Mouse (Mus musculus): ENCODE measurements at regions not wholly inside any gene's neighbourhood (a gene's known extent, or its start where the extent isn't known, plus 50 kb on each side); places are given as distances from the start of the nearest gene placed in this dataset.

- H3K9ac ChIP-seq = no peak overlapping the region
- no peaks in the 10 kb centered on the region for H3K36me3 ChIP-seq
- no peak overlapping the region for H3K4me3 ChIP-seq
- no peaks in the 10 kb centered on the region for H3K27me3 ChIP-seq
- no peak overlapping the region for H3K27ac ChIP-seq
- no peak for ATAC-seq (ENCODE audit: low FRiP score)
- no peak overlapping the region for H3K4me2 ChIP-seq (replicated peaks)
- WGBS = 79% methylated on average over 8 of the region's 8 CpGs
- peaks cover 5% of the 10 kb centered on the region for H3K4me1 ChIP-seq
- H3K9me3 ChIP-seq (replicated peaks) = no peaks in the 10 kb centered on the region
Observed at GRCm38 (mm10) chr13:48031491-48031890, 229.5 kb upstream of the Id4 start.

DNA sequence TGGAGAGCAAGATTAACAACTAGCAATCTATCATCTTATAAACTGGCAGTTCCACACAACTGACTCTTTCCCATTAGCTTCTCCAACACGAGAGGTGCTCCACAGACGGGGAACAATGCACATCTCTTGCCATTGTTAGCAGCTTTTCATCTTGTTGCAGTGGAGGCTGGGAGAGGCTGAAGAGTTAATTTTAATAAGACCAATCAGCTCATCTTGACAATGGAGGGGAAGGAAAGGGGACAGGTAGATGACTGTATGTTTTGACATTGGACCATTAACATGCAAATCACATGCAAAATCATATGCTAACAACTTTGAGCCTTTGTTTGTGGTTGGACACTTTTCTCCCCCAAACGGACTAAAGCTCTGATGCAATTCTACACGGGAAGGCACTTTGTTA, 218.9 kb upstream of the Id4 start:
- 40% methylated on average over 4 of the region's 4 CpGs for WGBS
- ATAC-seq (ENCODE audit: low FRiP score) = no peak
- peak overlapping the region; percentile 45; the same call in 1 of the 2 replicates for H3K27ac ChIP-seq

DNA sequence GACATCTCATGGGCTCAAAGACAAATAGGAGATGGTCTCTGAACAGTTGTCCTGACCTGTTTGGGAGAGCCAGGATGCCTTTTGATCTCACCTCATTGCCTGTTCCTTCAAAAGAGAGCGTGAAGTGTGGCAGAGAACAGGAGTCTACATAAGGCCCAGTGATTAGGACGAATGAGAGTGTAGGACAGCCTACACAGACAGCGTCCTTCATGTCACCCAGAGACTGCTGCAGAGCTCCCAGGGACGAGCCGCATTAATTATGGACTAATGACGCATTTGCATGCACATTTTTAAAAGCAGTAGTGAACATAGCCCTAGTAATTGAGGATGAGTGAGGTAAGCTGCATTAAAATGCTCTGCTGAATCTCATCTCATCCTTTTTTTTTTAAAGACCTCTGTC, 218.5 kb upstream of the Id4 start:
- 60% methylated on average over 6 of the region's 6 CpGs for WGBS
- Histone ChIP-seq H3K36me3 (no peaks in the 10 kb centered on the region), H3K9ac (no peak overlapping the region), H3K9me3 (replicated peaks) (no peaks in the 10 kb centered on the region), H3K4me3 (no peak overlapping the region), H3K4me1 (peaks cover 9% of the 10 kb centered on the region), H3K4me2 (replicated peaks) (no peak overlapping the region), H3K27ac (peak overlapping the region; percentile 45; the same call in 1 of the 2 replicates), H3K27me3 (no peaks in the 10 kb centered on the region)
- ATAC-seq (ENCODE audit: low FRiP score) = no peak

More for the DNA sequence above, 218.9 kb upstream of the Id4 start:
- Histone ChIP-seq H3K36me3 (no peaks in the 10 kb centered on the region), H3K4me1 (peaks cover 9% of the 10 kb centered on the region), H3K4me3 (no peak overlapping the region), H3K27me3 (no peaks in the 10 kb centered on the region), H3K4me2 (replicated peaks) (no peak overlapping the region), H3K9me3 (replicated peaks) (no peaks in the 10 kb centered on the region), H3K9ac (no peak overlapping the region)

GRCm38 (mm10) chr13:48046201-48046750, 214.8 kb upstream of the Id4 start:
- H3K9me3 ChIP-seq (replicated peaks) = no peaks in the 10 kb centered on the region

GRCm38 (mm10) chr13:48049796-48050195, 211.2 kb upstream of the Id4 start:
- H3K9ac ChIP-seq = no peak overlapping the region
- H3K27me3 ChIP-seq = no peaks in the 10 kb centered on the region
- 93% methylated on average over 6 of the region's 6 CpGs for WGBS
- H3K4me1 ChIP-seq = no peaks in the 10 kb centered on the region
- no peak overlapping the region for H3K27ac ChIP-seq
- H3K9me3 ChIP-seq (replicated peaks) = no peaks in the 10 kb centered on the region
- ATAC-seq (ENCODE audit: low FRiP score) = no peak
- H3K4me2 ChIP-seq (replicated peaks) = no peak overlapping the region
- H3K36me3 ChIP-seq = no peaks in the 10 kb centered on the region
- no peak overlapping the region for H3K4me3 ChIP-seq

More at GRCm38 (mm10) chr13:48046201-48046750, 214.8 kb upstream of the Id4 start:
- no peak overlapping the region for H3K27ac ChIP-seq
- no peaks in the 10 kb centered on the region for H3K27me3 ChIP-seq
- H3K4me3 ChIP-seq = no peak overlapping the region
- no peaks in the 10 kb centered on the region for H3K36me3 ChIP-seq
- WGBS = 63% methylated on average over 25 of the region's 25 CpGs
- no peak for ATAC-seq (ENCODE audit: low FRiP score)
- peaks cover 9% of the 10 kb centered on the region for H3K4me1 ChIP-seq
- H3K4me2 ChIP-seq (replicated peaks) = no peak overlapping the region
- H3K9ac ChIP-seq = no peak overlapping the region

DNA sequence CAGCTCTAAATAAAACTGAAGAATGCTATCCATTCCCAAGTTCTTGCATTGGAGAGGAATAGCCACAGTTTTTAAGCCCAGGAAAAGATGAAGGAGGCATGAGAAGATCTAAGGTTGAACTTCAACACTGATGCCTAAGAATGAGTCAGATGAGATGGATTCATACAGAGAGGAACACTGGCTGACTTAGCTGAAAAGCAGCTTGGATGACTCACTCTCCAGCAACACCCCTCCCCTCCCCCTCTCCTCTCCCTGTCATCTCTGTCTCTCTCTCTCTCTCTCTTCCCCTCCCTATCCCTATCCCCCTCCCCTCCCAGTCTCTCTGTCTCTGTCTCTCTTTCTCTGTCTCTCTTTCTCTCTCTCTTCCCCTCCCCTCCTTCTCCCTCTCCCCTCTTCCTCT, 186.4 kb upstream of the Id4 start:
- Histone ChIP-seq H3K9me3 (replicated peaks) (no peaks in the 10 kb centered on the region), H3K4me2 (replicated peaks) (no peak overlapping the region), H3K36me3 (no peaks in the 10 kb centered on the region), H3K4me1 (no peaks in the 10 kb centered on the region), H3K27ac (no peak overlapping the region), H3K4me3 (no peak overlapping the region), H3K9ac (no peak overlapping the region), H3K27me3 (no peaks in the 10 kb centered on the region)
- no peak for ATAC-seq (ENCODE audit: low FRiP score)

- no peak overlapping the region for H3K9ac ChIP-seq
- H3K27me3 ChIP-seq = no peaks in the 10 kb centered on the region
- H3K4me3 ChIP-seq = no peak overlapping the region
- 85% methylated on average over 5 of the region's 5 CpGs for whole genome bisulfite sequencing
- no peak overlapping the region for H3K27ac ChIP-seq
- no peaks in the 10 kb centered on the region for H3K9me3 ChIP-seq (replicated peaks)
- ATAC-seq (ENCODE audit: low FRiP score) = no peak
- H3K4me1 ChIP-seq = no peaks in the 10 kb centered on the region
- no peaks in the 10 kb centered on the region for H3K36me3 ChIP-seq
- H3K4me2 ChIP-seq (replicated peaks) = no peak overlapping the region
Observed at GRCm38 (mm10) chr13:48075315-48075714, 185.7 kb upstream of the Id4 start.

DNA sequence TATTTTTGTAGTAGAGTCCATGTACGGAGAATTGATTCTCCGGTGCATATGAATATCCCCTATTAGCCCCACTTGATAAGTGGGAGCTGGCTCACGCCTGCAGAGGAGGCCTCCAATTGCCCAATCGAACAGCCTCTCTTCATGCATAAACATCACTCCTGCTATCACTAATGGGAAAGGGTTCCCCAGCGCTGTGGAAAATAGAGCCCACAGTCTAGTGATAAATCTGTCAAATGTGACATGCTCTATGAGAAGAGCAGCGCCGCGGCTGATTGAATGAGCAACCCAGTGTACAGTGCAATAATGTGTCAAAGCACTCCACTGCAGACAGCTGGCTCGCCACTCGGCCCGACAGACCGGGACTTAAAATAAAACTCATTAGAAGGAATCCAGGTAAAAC, 182.8 kb upstream of the Id4 start:
- WGBS = 40% methylated on average over 12 of the region's 12 CpGs
- Histone ChIP-seq H3K9me3 (replicated peaks) (no peaks in the 10 kb centered on the region), H3K36me3 (no peaks in the 10 kb centered on the region), H3K4me1 (no peaks in the 10 kb centered on the region), H3K27me3 (no peaks in the 10 kb centered on the region), H3K4me2 (replicated peaks) (peak overlapping the region; percentile 19), H3K4me3 (no peak overlapping the region), H3K27ac (peak overlapping the region; percentile 66), H3K9ac (no peak overlapping the region)
- peak; percentile 91 for ATAC-seq (ENCODE audit: low FRiP score)

DNA sequence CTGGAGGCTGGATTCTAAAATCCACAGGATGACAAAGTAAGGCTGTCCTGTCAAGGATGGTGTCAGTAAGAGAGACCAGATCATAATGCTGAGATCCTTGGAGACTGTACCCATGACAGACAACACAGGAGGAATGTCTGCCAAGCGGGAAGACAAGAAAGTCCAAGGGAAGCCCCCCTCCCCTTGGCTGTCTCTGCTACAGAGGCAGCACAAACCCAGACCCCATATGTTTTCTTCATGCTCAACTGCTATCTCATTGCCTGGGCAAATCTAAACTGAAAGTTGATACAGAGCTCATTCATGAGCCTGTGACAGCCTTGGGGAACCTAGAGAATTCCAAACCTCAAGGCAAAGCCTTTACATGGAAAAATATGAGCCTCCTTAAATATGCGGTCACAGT, 177.7 kb upstream of the Id4 start:
- no peaks in the 10 kb centered on the region for H3K36me3 ChIP-seq
- no peak overlapping the region for H3K9ac ChIP-seq
- no peak overlapping the region for H3K4me2 ChIP-seq (replicated peaks)
- ATAC-seq (ENCODE audit: low FRiP score) = no peak
- 71% methylated on average over 2 of the region's 2 CpGs for WGBS
- H3K27ac ChIP-seq = no peak overlapping the region
- H3K4me3 ChIP-seq = no peak overlapping the region
- H3K27me3 ChIP-seq = no peaks in the 10 kb centered on the region
- H3K9me3 ChIP-seq (replicated peaks) = no peaks in the 10 kb centered on the region
- no peaks in the 10 kb centered on the region for H3K4me1 ChIP-seq

DNA sequence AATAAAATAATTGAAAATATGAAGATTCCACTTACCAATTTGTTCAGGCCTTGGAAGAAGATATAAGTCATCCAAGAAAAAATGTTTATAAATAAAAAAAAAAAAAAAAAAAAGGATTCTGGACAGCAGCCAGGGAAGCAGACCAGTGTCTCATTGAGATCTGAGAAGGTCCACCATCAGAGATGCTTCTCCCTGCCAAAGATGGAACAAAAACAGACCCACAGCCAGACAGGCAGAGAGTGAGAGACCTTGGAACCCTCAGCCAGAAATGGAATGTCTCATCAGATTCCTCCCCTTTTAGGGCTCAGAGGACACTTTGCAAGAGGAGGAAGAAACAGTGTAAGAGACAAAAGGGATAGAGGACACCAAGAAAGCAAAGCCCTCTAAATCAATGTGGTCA, 177.2 kb upstream of the Id4 start:
- no peak overlapping the region for H3K4me2 ChIP-seq (replicated peaks)
- no peak overlapping the region for H3K9ac ChIP-seq
- H3K27me3 ChIP-seq = no peaks in the 10 kb centered on the region
- no peak for ATAC-seq (ENCODE audit: low FRiP score)
- no peak overlapping the region for H3K27ac ChIP-seq
- H3K36me3 ChIP-seq = no peaks in the 10 kb centered on the region
- H3K4me1 ChIP-seq = no peaks in the 10 kb centered on the region
- no peaks in the 10 kb centered on the region for H3K9me3 ChIP-seq (replicated peaks)
- no peak overlapping the region for H3K4me3 ChIP-seq

DNA sequence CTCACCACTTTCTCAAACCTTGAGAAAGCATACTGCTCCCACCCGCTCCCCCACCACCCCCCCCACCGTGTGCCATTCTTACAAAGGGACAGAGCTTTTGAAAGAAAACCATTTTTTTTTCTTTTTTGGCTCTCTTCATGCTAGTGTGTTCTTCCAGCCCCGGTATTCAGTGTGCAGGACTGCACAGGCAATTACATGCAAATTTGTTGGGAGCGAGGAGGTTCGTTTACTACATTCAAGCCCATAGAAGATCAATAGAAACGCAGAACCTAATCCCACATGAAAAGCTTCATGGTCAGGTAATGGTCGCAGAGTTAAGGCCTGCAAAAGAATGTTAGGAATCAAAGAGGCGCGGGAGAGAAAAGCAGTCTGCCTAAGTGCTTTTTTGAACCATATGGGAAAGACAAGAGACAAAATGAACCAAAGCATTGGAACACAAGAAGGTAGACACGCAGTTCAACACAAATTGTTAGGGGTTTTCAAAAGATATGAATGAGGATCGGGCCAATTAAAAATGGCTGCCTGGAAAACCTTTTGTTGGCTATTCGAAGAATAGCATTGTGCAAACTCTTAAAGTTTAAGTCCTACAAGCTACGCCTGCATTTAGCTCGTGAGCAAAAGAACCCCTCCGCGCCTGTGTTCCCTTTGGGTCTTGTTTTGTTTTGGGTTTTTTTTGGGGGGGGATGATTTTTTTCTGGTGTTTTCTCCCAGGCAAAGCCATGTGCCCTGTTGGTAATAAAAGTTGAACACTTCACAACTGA, 166.6 kb upstream of the Id4 start:
- ATAC-seq (ENCODE audit: low FRiP score) = no peak
- no peak overlapping the region for H3K9ac ChIP-seq
- H3K4me2 ChIP-seq (replicated peaks) = no peak overlapping the region
- H3K27me3 ChIP-seq = no peaks in the 10 kb centered on the region
- no peak overlapping the region for H3K27ac ChIP-seq
- WGBS = 72% methylated on average over 16 of the region's 16 CpGs
- H3K4me3 ChIP-seq = no peak overlapping the region
- H3K9me3 ChIP-seq (replicated peaks) = no peaks in the 10 kb centered on the region
- H3K4me1 ChIP-seq = no peaks in the 10 kb centered on the region
- H3K36me3 ChIP-seq = no peaks in the 10 kb centered on the region

GRCm38 (mm10) chr13:48102156-48102555, 158.9 kb upstream of the Id4 start:
- no peaks in the 10 kb centered on the region for H3K36me3 ChIP-seq
- peaks cover 9% of the 10 kb centered on the region for H3K4me1 ChIP-seq
- ATAC-seq (ENCODE audit: low FRiP score) = no peak
- H3K4me2 ChIP-seq (replicated peaks) = no peak overlapping the region
- H3K9ac ChIP-seq = no peak overlapping the region
- peak overlapping the region; percentile 18; the same call in 1 of the 2 replicates for H3K27ac ChIP-seq
- no peaks in the 10 kb centered on the region for H3K27me3 ChIP-seq
- 64% methylated on average over 8 of the region's 8 CpGs for WGBS
- no peak overlapping the region for H3K4me3 ChIP-seq
- no peaks in the 10 kb centered on the region for H3K9me3 ChIP-seq (replicated peaks)

- Histone ChIP-seq H3K27ac (peak overlapping the region; percentile 18; the same call in 1 of the 2 replicates), H3K4me1 (peaks cover 9% of the 10 kb centered on the region), H3K36me3 (no peaks in the 10 kb centered on the region), H3K4me3 (no peak overlapping the region), H3K27me3 (no peaks in the 10 kb centered on the region), H3K4me2 (replicated peaks) (no peak overlapping the region), H3K9ac (no peak overlapping the region), H3K9me3 (replicated peaks) (no peaks in the 10 kb centered on the region)
- ATAC-seq (ENCODE audit: low FRiP score) = no peak
- WGBS = 54% methylated on average over 7 of the region's 7 CpGs
Observed at GRCm38 (mm10) chr13:48102576-48102975, 158.5 kb upstream of the Id4 start.

All from hindbrain, embryonic 12.5 days (tissue).